Mouse (Mus musculus) forebrain, embryonic 10.5 days (tissue): Measurements from ENCODE around the gene Cdc42. TPM values are rescaled to one million over a fixed set of nuclear protein-coding genes. Genes with fewer than 3 reads are reported as not detected.
A peak's percentile ranks its signal among the peaks of the same experiment; 100 is the strongest.

Experiments used
- DNase-seq: peaks from one replicate; pipeline ENCODE4 v3.0.0-alpha.2; 2017; ENCODE audit warnings: low spot score; ENCODE audit errors: extremely low spot score
- H3K27ac ChIP-seq: fragments of 300-500 bp; sonication (generic); 2 replicates; pipeline ENCODE4 v1.5.1; 2016; ENCODE audit warnings: mild to moderate bottlenecking
- H3K27me3 ChIP-seq: fragments of 300-500 bp; sonication (generic); 2 replicates; pipeline ENCODE4 v1.6.1; 2016; ENCODE audit warnings: mild to moderate bottlenecking; ENCODE audit not compliant: poor library complexity, severe bottlenecking
- H3K36me3 ChIP-seq: fragments of 300-500 bp; sonication (generic); replicated peaks from 2 replicates; pipeline ENCODE4 v1.6.1; 2016; ENCODE audit warnings: mild to moderate bottlenecking, moderate library complexity
- H3K4me1 ChIP-seq: fragments of 300-500 bp; sonication (generic); 2 replicates; pipeline ENCODE4 v1.6.1; 2016
- H3K4me3 ChIP-seq: fragments of 300-500 bp; sonication (generic); 2 replicates; pipeline ENCODE4 v1.5.1; 2016; ENCODE audit warnings: mild to moderate bottlenecking, moderate library complexity
- H3K9me3 ChIP-seq: fragments of 300-500 bp; sonication (generic); 2 replicates; pipeline ENCODE4 v1.6.1; 2016; ENCODE audit warnings: mild to moderate bottlenecking, moderate library complexity
- WGBS: fragments of 180-500 bp; shearing (Covaris S2); methylation state at CpG from one replicate; pipeline ENCODE4 v1.1.7; 2016; 5-methylcytosine and 5-hydroxymethylcytosine counted together
- polyA plus RNA-seq: library from polyadenylated mRNA; unstranded; fragments of >200 nt; fragmentation: Nextera tagmentation; extraction: Ambion mirVana; gene quantifications from 2 replicates; pipeline ENCODE4 v1.2.1, GENCODE M21; 2016

Gene Cdc42
- polyA plus RNA-seq, 1 experiment from 2014 or later = 567 TPM

- WGBS = 92% methylated on average over 3 of the region's 3 CpGs
- no peak for DNase-seq
- no peak overlapping the region for H3K27ac ChIP-seq
- H3K9me3 ChIP-seq = no peaks in the 10 kb centered on the region
- no peaks in the 10 kb centered on the region for H3K4me1 ChIP-seq
- no peak overlapping the region for H3K4me3 ChIP-seq
- H3K36me3 ChIP-seq = peaks cover 96% of the 10 kb centered on the region
- no peaks in the 10 kb centered on the region for H3K27me3 ChIP-seq
Measured at GRCm38 (mm10) chr4:137326494-137326893, 31.0 kb downstream of the Cdc42 start.

GRCm38 (mm10) chr4:137324926-137325325 lies 32.6 kb downstream of the Cdc42 start:
- Histone ChIP-seq H3K36me3 (peaks cover 96% of the 10 kb centered on the region), H3K4me1 (no peaks in the 10 kb centered on the region), H3K27me3 (no peaks in the 10 kb centered on the region), H3K27ac (no peak overlapping the region), H3K4me3 (no peak overlapping the region), H3K9me3 (no peaks in the 10 kb centered on the region)
- no peak for DNase-seq
- WGBS = 94% methylated on average over 6 of the region's 6 CpGs

GRCm38 (mm10) chr4:137316027-137316770 lies 41.3 kb downstream of the Cdc42 start:
- no peaks in the 10 kb centered on the region for H3K27me3 ChIP-seq
- no peak for DNase-seq
- H3K4me1 ChIP-seq = 0 out of 2 replicates have a peak, but pooled peaks cover 4% of the 10 kb centered on the region
- H3K9me3 ChIP-seq = no peaks in the 10 kb centered on the region
- WGBS = 86% methylated on average over 4 of the region's 4 CpGs
- H3K36me3 ChIP-seq = peaks cover 54% of the 10 kb centered on the region
- H3K27ac ChIP-seq = no peak overlapping the region
- no peak overlapping the region for H3K4me3 ChIP-seq

- H3K4me3 ChIP-seq = no peak overlapping the region
- no peaks in the 10 kb centered on the region for H3K27me3 ChIP-seq
- no peaks in the 10 kb centered on the region for H3K9me3 ChIP-seq
- no peak overlapping the region for H3K27ac ChIP-seq
- DNase-seq = no peak
- H3K4me1 ChIP-seq = peaks cover 4% of the 10 kb centered on the region; the same call in 1 of the 2 replicates
- WGBS = 95% methylated on average over 2 of the region's 2 CpGs
- peaks cover 49% of the 10 kb centered on the region for H3K36me3 ChIP-seq
Measured at GRCm38 (mm10) chr4:137315061-137315460, 42.5 kb downstream of the Cdc42 start.

GRCm38 (mm10) chr4:137314561-137314960 lies 43.0 kb downstream of the Cdc42 start:
- Histone ChIP-seq H3K36me3 (peaks cover 44% of the 10 kb centered on the region), H3K9me3 (no peaks in the 10 kb centered on the region), H3K4me1 (peaks cover 4% of the 10 kb centered on the region; the same call in 1 of the 2 replicates), H3K27ac (no peak overlapping the region), H3K27me3 (no peaks in the 10 kb centered on the region), H3K4me3 (no peak overlapping the region)
- 83% methylated on average over 6 of the region's 6 CpGs for WGBS
- DNase-seq = no peak

GRCm38 (mm10) chr4:137313511-137313910 lies 44.0 kb downstream of the Cdc42 start:
- no peaks in the 10 kb centered on the region for H3K27me3 ChIP-seq
- 73% methylated on average over 2 of the region's 2 CpGs for WGBS
- DNase-seq = no peak
- peaks cover 4% of the 10 kb centered on the region; the same call in 1 of the 2 replicates for H3K4me1 ChIP-seq
- no peak overlapping the region for H3K4me3 ChIP-seq
- H3K27ac ChIP-seq = no peak overlapping the region
- peaks cover 33% of the 10 kb centered on the region for H3K36me3 ChIP-seq
- no peaks in the 10 kb centered on the region for H3K9me3 ChIP-seq

GRCm38 (mm10) chr4:137308377-137308776 lies 49.1 kb downstream of the Cdc42 start:
- H3K27ac ChIP-seq = no peak overlapping the region
- 69% methylated on average over 5 of the region's 5 CpGs for WGBS
- H3K4me3 ChIP-seq = no peak overlapping the region
- no peaks in the 10 kb centered on the region for H3K27me3 ChIP-seq
- peaks cover 17% of the 10 kb centered on the region for H3K4me1 ChIP-seq
- peaks cover 6% of the 10 kb centered on the region for H3K36me3 ChIP-seq
- H3K9me3 ChIP-seq = no peaks in the 10 kb centered on the region
- DNase-seq = no peak

GRCm38 (mm10) chr4:137306991-137307706 lies 50.4 kb downstream of the Cdc42 start:
- Histone ChIP-seq H3K27ac (no peak overlapping the region), H3K27me3 (no peaks in the 10 kb centered on the region)
- 94% methylated on average over 19 of the region's 19 CpGs for WGBS

GRCm38 (mm10) chr4:137306577-137306888 lies 51.0 kb downstream of the Cdc42 start:
- no peak for DNase-seq
- no peaks in the 10 kb centered on the region for H3K27me3 ChIP-seq
- H3K4me3 ChIP-seq = no peak overlapping the region
- 83% methylated on average over 8 of the region's 8 CpGs for WGBS
- H3K27ac ChIP-seq = no peak overlapping the region
- H3K4me1 ChIP-seq = peaks cover 32% of the 10 kb centered on the region
- no peaks in the 10 kb centered on the region for H3K9me3 ChIP-seq
- H3K36me3 ChIP-seq = peaks cover 6% of the 10 kb centered on the region

More at GRCm38 (mm10) chr4:137306991-137307706, 50.4 kb downstream of the Cdc42 start:
- no peak for DNase-seq
- peaks cover 26% of the 10 kb centered on the region for H3K4me1 ChIP-seq
- peaks cover 6% of the 10 kb centered on the region for H3K36me3 ChIP-seq
- H3K4me3 ChIP-seq = no peak overlapping the region
- H3K9me3 ChIP-seq = no peaks in the 10 kb centered on the region

GRCm38 (mm10) chr4:137305831-137306576 lies 51.5 kb downstream of the Cdc42 start:
- no peaks in the 10 kb centered on the region for H3K9me3 ChIP-seq
- 89% methylated on average over 13 of the region's 13 CpGs for WGBS
- no peak for DNase-seq
- peak overlapping the region; percentile 27; the same call in 1 of the 2 replicates for H3K27ac ChIP-seq
- H3K4me3 ChIP-seq = no peak overlapping the region
- H3K36me3 ChIP-seq = peaks cover 6% of the 10 kb centered on the region
- H3K4me1 ChIP-seq = peaks cover 37% of the 10 kb centered on the region
- no peaks in the 10 kb centered on the region for H3K27me3 ChIP-seq

- Histone ChIP-seq H3K36me3 (no peaks in the 10 kb centered on the region; the same call in 1 of the 2 replicates), H3K4me1 (peaks cover 37% of the 10 kb centered on the region), H3K9me3 (no peaks in the 10 kb centered on the region), H3K27ac (no peak overlapping the region), H3K27me3 (no peaks in the 10 kb centered on the region), H3K4me3 (no peak overlapping the region)
- no peak for DNase-seq
- 93% methylated on average over 7 of the region's 7 CpGs for WGBS
Measured at GRCm38 (mm10) chr4:137305066-137305465, 52.5 kb downstream of the Cdc42 start.

GRCm38 (mm10) chr4:137304106-137304505 lies 53.4 kb downstream of the Cdc42 start:
- 93% methylated on average over 7 of the region's 7 CpGs for WGBS
- no peak overlapping the region for H3K4me3 ChIP-seq
- H3K9me3 ChIP-seq = no peaks in the 10 kb centered on the region
- H3K27ac ChIP-seq = no peak overlapping the region
- H3K27me3 ChIP-seq = no peaks in the 10 kb centered on the region
- H3K4me1 ChIP-seq = peaks cover 37% of the 10 kb centered on the region
- H3K36me3 ChIP-seq = no peaks in the 10 kb centered on the region; the same call in 1 of the 2 replicates
- no peak for DNase-seq
